Mouse (Mus musculus) heart, postnatal 0 days (tissue): Measurements from ENCODE around the gene Tent5c.

Experiments
- CTCF ChIP-seq: IDR thresholded peaks from 2 replicates; pipeline ENCODE4 v1.5.1; 2016; ENCODE audit warnings: antibody characterized with exemption, control low read depth, low read depth
- EP300 ChIP-seq: IDR thresholded peaks from 2 replicates; pipeline ENCODE4 v1.6.1; 2016; ENCODE audit warnings: antibody characterized with exemption, low read depth

DNA sequence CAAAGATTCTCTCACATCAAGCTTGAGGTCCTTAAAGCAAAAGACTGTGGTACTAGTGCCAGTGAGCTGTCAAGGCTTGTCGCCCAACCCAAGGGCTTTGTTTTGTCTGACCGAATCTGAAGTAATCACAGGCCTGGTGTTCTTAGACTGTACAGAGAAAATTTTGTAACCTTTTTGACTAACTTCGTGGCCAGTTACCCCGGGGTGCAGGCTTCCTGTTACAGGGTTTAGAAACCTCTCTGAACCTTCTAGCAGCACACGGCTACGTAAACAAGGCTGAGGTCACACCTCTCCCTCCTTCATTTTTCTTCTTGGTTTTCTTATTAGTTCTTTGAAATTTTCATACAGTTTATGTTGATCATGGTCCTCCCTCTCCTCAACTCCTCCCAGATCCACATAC, 13.4 kb upstream of the Tent5c start:
- TF ChIP-seq CTCF (no peak), EP300 (no peak)
